In the genomic region with DNA sequence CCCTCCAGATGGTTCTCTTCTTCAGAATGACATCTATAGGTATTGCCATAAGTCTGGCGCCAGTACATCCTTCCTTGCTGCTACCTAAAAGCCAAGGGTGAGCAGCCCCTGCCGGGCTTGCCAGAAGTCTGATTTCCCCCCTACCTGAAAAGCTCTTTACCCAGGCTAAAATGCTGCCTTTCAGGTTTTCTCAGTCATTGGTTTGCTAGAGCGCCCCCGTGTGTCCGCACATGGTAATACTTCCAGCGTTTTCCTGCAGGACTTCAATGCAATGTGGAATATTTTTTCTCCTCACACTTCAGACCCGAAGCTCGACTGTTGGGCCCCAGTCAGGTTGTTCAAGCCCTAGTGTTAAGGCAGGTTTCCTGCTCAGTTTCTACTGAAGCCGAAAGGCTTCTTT, we compare ENCODE assay signal across 9 mouse cellular contexts. TPM values are rescaled to one million over a fixed set of nuclear protein-coding genes. Genes with fewer than 3 reads are reported as not detected.
DNase-seq lines count a peak whose midpoint lies in the region; ATAC-seq and TF ChIP-seq lines count a peak whose summit lies in the region.
"Had no signal": no experiment of that assay in that cellular context is flagged by ENCODE, and none has a peak within 500 bp of the region (broad histone marks: within the 10 kb centered on the region; RNA-seq: fewer than 3 reads in every experiment).

No protein-coding gene starts in this region.

- H3K27ac ChIP-seq in neural tube, embryonic 15.5 days (replicated peaks), result no peak overlapping the region
- H3K27ac ChIP-seq in spleen, adult 2 months (ENCODE audit: insufficient read depth, low read length), result no peak overlapping the region
- H3K27ac ChIP-seq: midbrain, embryonic 12.5 days had no signal

- H3K4me3 ChIP-seq in neural tube, embryonic 15.5 days (replicated peaks), result no peak overlapping the region
- H3K4me3 ChIP-seq in spleen, adult 2 months (ENCODE audit: extremely low read depth, insufficient read depth, insufficient read length), result no peak overlapping the region
- H3K4me3 ChIP-seq: midbrain, embryonic 12.5 days had no signal

- no peak overlapping the region for H3K9ac ChIP-seq in neural tube, embryonic 15.5 days (replicated peaks)
- H3K9ac ChIP-seq: midbrain, embryonic 12.5 days had no signal

- no peak overlapping the region for H3K4me2 ChIP-seq in neural tube, embryonic 15.5 days
- H3K4me2 ChIP-seq: midbrain, embryonic 12.5 days had no signal

- peak; percentile 69 for DNase-seq in CD4-positive, CD25-positive, alpha-beta regulatory T cell, adult 2 months (ENCODE audit: low read depth, low spot score)
- peak; percentile 57 for DNase-seq in neural tube, embryonic 10.5 days (ENCODE audit: extremely low spot score, low spot score)
- peak; percentile 65 for DNase-seq in embryo, embryonic 10.5 days (ENCODE audit: low spot score)
- peak; percentile 74 to 75 for DNase-seq in kidney, postnatal 4 days
- peak; percentile 58 for DNase-seq in lung, postnatal 14 days
- peak in 1 of 2 experiments; percentile 27 for DNase-seq in spleen, adult 2 months (ENCODE audit: low read depth in 1 of 2, low spot score in 2 of 2)

- TF ChIP-seq CTCF in spleen, adult 2 months (IDR thresholded peaks at IDR 0.05; ENCODE audit: extremely low read depth, insufficient read depth, insufficient read length, insufficient replicate concordance), result peak; percentile 34; the same call in 1 of the 2 replicates

- no peak for ATAC-seq in CD4-positive, CD25-positive, alpha-beta regulatory T cell, adult 4 months
- no peak for ATAC-seq in neural tube, embryonic 15.5 days (ENCODE audit: low FRiP score)

- no peak for TF ChIP-seq POLR2A in spleen, adult 2 months (IDR thresholded peaks at IDR 0.05; ENCODE audit: low read depth, low read length)

- WGBS in neural tube, embryonic 15.5 days, result 22% methylated on average over 9 of the region's 9 CpGs
- 26% methylated on average over 9 of the region's 9 CpGs for WGBS in spleen, adult 2 months

- no peaks in the 10 kb centered on the region for H3K36me3 ChIP-seq in neural tube, embryonic 15.5 days
- no peaks in the 10 kb centered on the region for H3K36me3 ChIP-seq in spleen, adult 2 months (ENCODE audit: control insufficient read depth, insufficient read depth, low read length)
- H3K36me3 ChIP-seq: midbrain, embryonic 12.5 days had no signal

- no peaks in the 10 kb centered on the region for H3K9me3 ChIP-seq in neural tube, embryonic 15.5 days (replicated peaks)
- H3K9me3 ChIP-seq: midbrain, embryonic 12.5 days had no signal

- peaks cover 7% of the 10 kb centered on the region; the same call in 1 of the 2 replicates for H3K27me3 ChIP-seq in neural tube, embryonic 15.5 days (replicated peaks)
- no peaks in the 10 kb centered on the region for H3K27me3 ChIP-seq in spleen, adult 2 months (ENCODE audit: control insufficient read depth, insufficient read depth, low read length)

- H3K4me1 ChIP-seq in neural tube, embryonic 15.5 days, result no peaks in the 10 kb centered on the region
- no peaks in the 10 kb centered on the region for H3K4me1 ChIP-seq in spleen, adult 2 months (ENCODE audit: control insufficient read depth, insufficient read depth, insufficient read length)
- H3K4me1 ChIP-seq: midbrain, embryonic 12.5 days had no signal

RNA-seq across cellular contexts. Expression of gene Sowahd, which starts 5.9 kb away (rescaled TPM):
- polyA plus RNA-seq in CD4-positive, CD25-positive, alpha-beta regulatory T cell, adult 4 months (2017; shearing (Covaris generic)), result not detected
- not detected in 2 replicates for polyA plus RNA-seq in neural tube, embryonic 15.5 days (2015; fragmentation: Nextera tagmentation; extraction: Ambion mirVana)
- polyA plus RNA-seq in spleen, adult 2 months (2012; rRNA removed), result 0.05 and 0.08 TPM in 2 replicates
- polyA plus RNA-seq: midbrain, embryonic 12.5 days had no signal

RNA-seq across cellular contexts. Expression of gene Rpl39, which starts 42.5 kb away (rescaled TPM):
- polyA plus RNA-seq in CD4-positive, CD25-positive, alpha-beta regulatory T cell, adult 4 months (2017; shearing (Covaris generic)), result 1,000 to 10,000 TPM in 1 of 2 experiments, 100 to 1,000 TPM in 1; 487 to 1,066 TPM
- 318 and 331 TPM in 2 replicates for polyA plus RNA-seq in neural tube, embryonic 15.5 days (2015; fragmentation: Nextera tagmentation; extraction: Ambion mirVana)
- polyA plus RNA-seq in spleen, adult 2 months (2012; rRNA removed), result 47.1 and 62.8 TPM in 2 replicates

RNA-seq across cellular contexts. Expression of gene Sept6, which starts 51.1 kb away (rescaled TPM):
- 100 to 1,000 TPM; 150 to 159 TPM for polyA plus RNA-seq in CD4-positive, CD25-positive, alpha-beta regulatory T cell, adult 4 months (2017; shearing (Covaris generic))
- 72.2 TPM in 2 replicates for polyA plus RNA-seq in neural tube, embryonic 15.5 days (2015; fragmentation: Nextera tagmentation; extraction: Ambion mirVana)
- 45.0 and 55.5 TPM in 2 replicates for polyA plus RNA-seq in spleen, adult 2 months (2012; rRNA removed)
